Mouse (Mus musculus): Measurements from ENCODE around the gene Galnt2.

Galnt2 gene

GRCm38 (mm10) chr8:124306574-124306973, 75.4 kb downstream of the Galnt2 start:
- H3K36me3 ChIP-seq (ENCODE audit: control insufficient read depth, insufficient read depth, low read length, poor library complexity, severe bottlenecking): no peaks in the 10 kb centered on the region
- DNase-seq (ENCODE audit: low read depth, low spot score): no peak
- H3K27me3 ChIP-seq (ENCODE audit: control insufficient read depth, insufficient read depth, low read length, poor library complexity, severe bottlenecking): no peaks in the 10 kb centered on the region

- Histone ChIP-seq H3K27me3 (ENCODE audit: control insufficient read depth, insufficient read depth, low read length, poor library complexity, severe bottlenecking) (no peaks in the 10 kb centered on the region), H3K36me3 (ENCODE audit: control insufficient read depth, insufficient read depth, low read length, poor library complexity, severe bottlenecking) (no peaks in the 10 kb centered on the region)
- no peak for DNase-seq (ENCODE audit: low read depth, low spot score)
Measured at GRCm38 (mm10) chr8:124307700-124308099, 76.5 kb downstream of the Galnt2 start.

- DNase-seq (ENCODE audit: low read depth, low spot score): no peak
- H3K27me3 ChIP-seq (ENCODE audit: control insufficient read depth, insufficient read depth, low read length, poor library complexity, severe bottlenecking): no peaks in the 10 kb centered on the region
- no peaks in the 10 kb centered on the region for H3K36me3 ChIP-seq (ENCODE audit: control insufficient read depth, insufficient read depth, low read length, poor library complexity, severe bottlenecking)
Measured at GRCm38 (mm10) chr8:124310509-124310908, 79.3 kb downstream of the Galnt2 start.

- no peaks in the 10 kb centered on the region for H3K27me3 ChIP-seq (ENCODE audit: control insufficient read depth, insufficient read depth, low read length, poor library complexity, severe bottlenecking)
- DNase-seq (ENCODE audit: low read depth, low spot score): no peak
- no peaks in the 10 kb centered on the region for H3K36me3 ChIP-seq (ENCODE audit: control insufficient read depth, insufficient read depth, low read length, poor library complexity, severe bottlenecking)
Measured at GRCm38 (mm10) chr8:124311111-124311510, 79.9 kb downstream of the Galnt2 start.

- no peak for DNase-seq (ENCODE audit: low read depth, low spot score)
- Histone ChIP-seq H3K36me3 (ENCODE audit: control insufficient read depth, insufficient read depth, low read length, poor library complexity, severe bottlenecking) (no peaks in the 10 kb centered on the region), H3K27me3 (ENCODE audit: control insufficient read depth, insufficient read depth, low read length, poor library complexity, severe bottlenecking) (no peaks in the 10 kb centered on the region)
Measured at GRCm38 (mm10) chr8:124311723-124312122, 80.5 kb downstream of the Galnt2 start.

- no peaks in the 10 kb centered on the region for H3K27me3 ChIP-seq (ENCODE audit: control insufficient read depth, insufficient read depth, low read length, poor library complexity, severe bottlenecking)
- DNase-seq (ENCODE audit: low read depth, low spot score): no peak
- no peaks in the 10 kb centered on the region for H3K36me3 ChIP-seq (ENCODE audit: control insufficient read depth, insufficient read depth, low read length, poor library complexity, severe bottlenecking)
Measured at GRCm38 (mm10) chr8:124312228-124312627, 81.0 kb downstream of the Galnt2 start.

GRCm38 (mm10) chr8:124314803-124315202, 83.6 kb downstream of the Galnt2 start:
- Histone ChIP-seq H3K27me3 (ENCODE audit: control insufficient read depth, insufficient read depth, low read length, poor library complexity, severe bottlenecking) (no peaks in the 10 kb centered on the region), H3K36me3 (ENCODE audit: control insufficient read depth, insufficient read depth, low read length, poor library complexity, severe bottlenecking) (no peaks in the 10 kb centered on the region)
- DNase-seq (ENCODE audit: low read depth, low spot score): peak; percentile 31

- DNase-seq (ENCODE audit: low read depth, low spot score): no peak
- H3K36me3 ChIP-seq (ENCODE audit: control insufficient read depth, insufficient read depth, low read length, poor library complexity, severe bottlenecking): no peaks in the 10 kb centered on the region
- H3K27me3 ChIP-seq (ENCODE audit: control insufficient read depth, insufficient read depth, low read length, poor library complexity, severe bottlenecking): no peaks in the 10 kb centered on the region
Measured at GRCm38 (mm10) chr8:124316466-124317136, 85.4 kb downstream of the Galnt2 start.

GRCm38 (mm10) chr8:124317191-124317682, 86.0 kb downstream of the Galnt2 start:
- Histone ChIP-seq H3K36me3 (ENCODE audit: control insufficient read depth, insufficient read depth, low read length, poor library complexity, severe bottlenecking) (no peaks in the 10 kb centered on the region), H3K27me3 (ENCODE audit: control insufficient read depth, insufficient read depth, low read length, poor library complexity, severe bottlenecking) (no peaks in the 10 kb centered on the region)
- peak; percentile 5 for DNase-seq (ENCODE audit: low read depth, low spot score)

GRCm38 (mm10) chr8:124317821-124318220, 86.6 kb downstream of the Galnt2 start:
- Histone ChIP-seq H3K36me3 (ENCODE audit: control insufficient read depth, insufficient read depth, low read length, poor library complexity, severe bottlenecking) (no peaks in the 10 kb centered on the region), H3K27me3 (ENCODE audit: control insufficient read depth, insufficient read depth, low read length, poor library complexity, severe bottlenecking) (no peaks in the 10 kb centered on the region)
- DNase-seq (ENCODE audit: low read depth, low spot score): peak; percentile 6

- DNase-seq (ENCODE audit: low read depth, low spot score): no peak
- Histone ChIP-seq H3K36me3 (ENCODE audit: control insufficient read depth, insufficient read depth, low read length, poor library complexity, severe bottlenecking) (no peaks in the 10 kb centered on the region), H3K27me3 (ENCODE audit: control insufficient read depth, insufficient read depth, low read length, poor library complexity, severe bottlenecking) (no peaks in the 10 kb centered on the region)
Measured at GRCm38 (mm10) chr8:124318612-124319315, 87.6 kb downstream of the Galnt2 start.

GRCm38 (mm10) chr8:124319316-124319652, 88.1 kb downstream of the Galnt2 start:
- DNase-seq (ENCODE audit: low read depth, low spot score): no peak
- Histone ChIP-seq H3K36me3 (ENCODE audit: control insufficient read depth, insufficient read depth, low read length, poor library complexity, severe bottlenecking) (peaks cover under 1% of the 10 kb centered on the region; the same call in 1 of the 2 replicates), H3K27me3 (ENCODE audit: control insufficient read depth, insufficient read depth, low read length, poor library complexity, severe bottlenecking) (no peaks in the 10 kb centered on the region)

- no peaks in the 10 kb centered on the region for H3K27me3 ChIP-seq (ENCODE audit: control insufficient read depth, insufficient read depth, low read length, poor library complexity, severe bottlenecking)
- no peak for DNase-seq (ENCODE audit: low read depth, low spot score)
- peaks cover 3% of the 10 kb centered on the region for H3K36me3 ChIP-seq (ENCODE audit: control insufficient read depth, insufficient read depth, low read length, poor library complexity, severe bottlenecking)
Measured at GRCm38 (mm10) chr8:124321227-124321840, 90.1 kb downstream of the Galnt2 start.

- no peak for DNase-seq (ENCODE audit: low read depth, low spot score)
- Histone ChIP-seq H3K27me3 (ENCODE audit: control insufficient read depth, insufficient read depth, low read length, poor library complexity, severe bottlenecking) (no peaks in the 10 kb centered on the region), H3K36me3 (ENCODE audit: control insufficient read depth, insufficient read depth, low read length, poor library complexity, severe bottlenecking) (peaks cover 5% of the 10 kb centered on the region)
Measured at GRCm38 (mm10) chr8:124323356-124323755, 92.2 kb downstream of the Galnt2 start.

- H3K27me3 ChIP-seq (ENCODE audit: control insufficient read depth, insufficient read depth, low read length, poor library complexity, severe bottlenecking): no peaks in the 10 kb centered on the region
- no peak for DNase-seq (ENCODE audit: low read depth, low spot score)
- H3K36me3 ChIP-seq (ENCODE audit: control insufficient read depth, insufficient read depth, low read length, poor library complexity, severe bottlenecking): peaks cover 5% of the 10 kb centered on the region
Measured at GRCm38 (mm10) chr8:124328259-124328658, 97.1 kb downstream of the Galnt2 start.

Measured in splenic B cell, adult 2 months (primary cell).